Mouse (Mus musculus) heart, adult 9 months (tissue): ENCODE data around the gene Wwox.

Experiments
- DNase-seq, 2 experiments: peaks; one replicate each; pipeline ENCODE4 v3.0.0; 2022; ENCODE audit warnings: low spot score in 2 of 2

The Wwox gene

DNA sequence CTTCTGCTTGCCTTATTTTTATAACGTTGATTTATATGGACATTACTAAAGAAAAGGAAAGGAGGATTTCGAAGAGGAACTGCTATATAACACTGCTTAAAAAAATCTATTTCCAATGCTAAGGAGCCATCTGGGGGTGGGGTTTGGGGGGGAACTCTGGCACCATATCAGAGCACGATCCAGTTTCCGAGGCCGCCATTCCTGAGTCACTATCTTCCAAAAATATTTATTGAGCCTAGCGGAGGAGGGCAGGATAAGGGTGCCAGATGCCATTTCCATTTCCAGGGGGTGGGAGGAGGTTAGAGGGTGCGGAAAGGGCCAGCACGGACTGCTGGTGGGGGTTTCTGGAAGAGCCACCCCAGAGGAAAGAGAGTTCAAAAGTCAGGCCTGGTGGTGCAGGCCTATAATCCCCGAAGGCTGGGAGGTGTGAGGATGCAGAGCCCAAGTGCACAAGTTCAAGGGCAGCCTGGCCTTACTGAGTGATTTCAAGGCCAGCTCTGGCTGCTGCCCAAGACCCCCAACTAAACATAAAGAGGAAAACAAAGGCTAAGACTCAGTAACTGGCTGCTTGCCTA, 658.6 kb downstream of the Wwox start:
- DNase-seq: no peak

- no peak for DNase-seq
These were observed 669.9 kb downstream of the Wwox start for GRCm38 (mm10) chr8:115109309-115109708.

DNA sequence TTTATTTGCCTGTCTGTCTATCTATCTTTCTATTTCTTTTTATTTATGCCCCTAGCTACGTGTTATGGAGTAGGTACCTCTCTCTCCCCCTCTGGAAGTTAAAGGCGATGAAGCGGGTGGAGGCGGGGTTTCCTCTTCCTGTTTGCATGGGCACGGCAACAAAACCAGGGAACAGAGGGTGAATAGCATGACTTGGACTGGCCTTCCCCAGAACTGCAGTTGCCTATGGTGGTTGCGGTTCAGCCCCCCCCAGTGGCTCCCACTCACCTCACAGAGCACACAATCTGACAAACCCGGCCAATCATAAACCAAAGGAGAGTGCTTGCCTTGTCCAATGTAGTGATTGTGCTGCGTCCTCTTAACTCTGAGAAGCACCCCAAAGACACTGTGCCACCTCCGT, 671.0 kb downstream of the Wwox start:
- peak; percentile 4 to 5 for DNase-seq

- DNase-seq: no peak
These were observed 672.6 kb downstream of the Wwox start for GRCm38 (mm10) chr8:115112062-115112461.

- DNase-seq: no peak
These were observed 675.0 kb downstream of the Wwox start for GRCm38 (mm10) chr8:115114498-115114897.

DNA sequence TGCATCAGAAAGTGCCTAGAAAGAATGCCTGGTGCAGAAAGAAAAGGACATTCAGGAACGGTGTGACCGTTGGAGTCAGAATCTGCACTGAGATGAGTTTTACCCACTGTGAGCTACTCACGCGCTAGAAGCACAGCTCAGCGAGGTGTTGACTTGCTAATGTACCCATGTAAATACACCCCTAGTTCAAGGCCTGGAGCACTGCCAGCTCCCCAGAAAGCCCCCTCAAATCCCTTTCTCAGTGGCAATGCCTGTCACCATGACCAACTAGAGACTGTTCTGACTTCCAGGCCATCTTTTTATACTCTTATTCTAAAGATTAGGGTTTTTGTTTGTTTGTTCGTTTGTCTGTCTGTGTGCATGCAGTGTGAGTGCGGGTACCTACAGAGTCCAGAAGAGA, 686.6 kb downstream of the Wwox start:
- DNase-seq: no peak

DNA sequence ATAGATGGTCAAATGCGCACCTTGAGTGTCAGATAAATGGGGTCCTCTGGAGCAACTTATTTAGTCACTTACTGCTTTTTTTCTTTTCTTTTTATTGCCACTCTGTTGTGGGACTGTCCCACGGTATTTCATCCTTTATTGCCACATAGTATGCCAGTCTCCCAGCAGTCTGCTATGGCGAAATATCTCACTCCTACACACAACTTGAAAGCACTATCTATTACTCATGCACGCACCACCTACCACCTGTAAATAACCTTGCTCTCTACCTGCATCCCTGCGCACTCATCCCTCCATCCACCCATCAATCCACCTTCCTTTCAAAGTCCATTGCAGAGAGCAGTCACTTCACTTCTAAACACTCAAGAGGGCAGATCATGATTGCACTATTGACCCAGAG, 687.2 kb downstream of the Wwox start:
- DNase-seq: no peak

GRCm38 (mm10) chr8:115129307-115129706, 689.9 kb downstream of the Wwox start:
- no peak for DNase-seq

GRCm38 (mm10) chr8:115133119-115133518, 693.7 kb downstream of the Wwox start:
- no peak for DNase-seq

DNA sequence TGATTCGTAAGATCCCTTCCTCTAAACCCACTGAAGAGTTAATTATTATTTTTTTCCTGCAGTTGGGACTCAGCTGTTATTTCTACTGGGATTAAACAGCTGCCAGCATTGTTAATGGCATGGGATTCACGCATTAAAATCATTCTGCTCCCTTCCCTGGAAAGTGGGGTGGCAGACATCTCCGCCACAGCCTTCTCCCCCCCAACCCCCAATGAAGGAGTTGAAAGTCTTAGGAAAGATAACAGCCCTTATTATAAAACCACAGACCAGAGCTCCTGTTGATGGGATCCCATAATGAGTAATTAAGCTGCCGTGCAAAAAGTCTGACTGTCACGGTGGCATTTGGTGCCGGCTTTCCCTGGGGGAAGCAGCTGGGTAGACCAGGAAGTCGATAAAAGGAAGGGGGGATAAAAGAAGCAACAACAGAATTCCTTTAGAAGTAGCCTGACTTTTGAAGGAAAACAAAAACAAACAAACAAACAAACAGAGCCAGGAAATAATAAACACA, 694.3 kb downstream of the Wwox start:
- DNase-seq: no peak

DNA sequence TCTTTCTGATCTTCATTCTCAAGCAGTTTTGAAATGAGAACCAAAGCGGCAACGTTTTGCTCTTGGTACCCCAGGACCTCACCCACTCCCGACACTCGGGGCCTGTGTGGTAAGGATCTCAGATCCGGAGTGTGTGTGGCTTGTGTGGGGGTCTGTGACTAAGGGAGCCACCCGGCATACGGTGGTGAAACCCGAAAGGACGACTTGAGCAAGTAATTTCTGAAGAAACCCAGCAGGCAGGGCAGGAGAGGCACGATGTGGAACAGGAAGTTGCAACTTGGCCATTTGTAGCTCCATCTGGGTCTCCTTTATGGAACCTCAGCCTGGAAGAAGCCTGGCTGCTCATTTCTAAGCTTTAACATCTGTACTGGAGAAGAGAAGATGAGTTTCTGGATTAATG, 697.4 kb downstream of the Wwox start:
- no peak for DNase-seq

- no peak for DNase-seq
These were observed 702.2 kb downstream of the Wwox start for GRCm38 (mm10) chr8:115141614-115142013.

GRCm38 (mm10) chr8:115143530-115144320, 704.3 kb downstream of the Wwox start:
- DNase-seq: no peak

DNA sequence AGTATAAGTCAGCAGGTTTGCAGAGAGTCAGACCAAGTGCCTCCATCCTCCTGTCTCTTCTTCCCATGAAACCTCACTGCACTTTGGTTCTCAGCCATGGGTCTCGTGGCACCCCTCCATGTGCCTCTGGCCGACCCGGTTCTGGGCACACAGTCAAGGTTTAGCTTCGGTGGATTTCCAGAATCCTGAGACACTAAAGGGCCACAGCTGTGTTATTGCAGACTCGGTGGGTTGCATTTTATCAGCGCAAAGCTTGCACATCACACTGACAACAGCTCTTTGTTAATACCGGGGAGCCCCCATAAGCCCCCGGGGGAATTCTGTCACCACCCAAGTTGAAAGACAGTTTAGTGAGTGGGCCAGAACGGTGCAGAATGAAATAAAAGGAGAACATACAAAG, 707.6 kb downstream of the Wwox start:
- peak; percentile 9 to 36 for DNase-seq

DNA sequence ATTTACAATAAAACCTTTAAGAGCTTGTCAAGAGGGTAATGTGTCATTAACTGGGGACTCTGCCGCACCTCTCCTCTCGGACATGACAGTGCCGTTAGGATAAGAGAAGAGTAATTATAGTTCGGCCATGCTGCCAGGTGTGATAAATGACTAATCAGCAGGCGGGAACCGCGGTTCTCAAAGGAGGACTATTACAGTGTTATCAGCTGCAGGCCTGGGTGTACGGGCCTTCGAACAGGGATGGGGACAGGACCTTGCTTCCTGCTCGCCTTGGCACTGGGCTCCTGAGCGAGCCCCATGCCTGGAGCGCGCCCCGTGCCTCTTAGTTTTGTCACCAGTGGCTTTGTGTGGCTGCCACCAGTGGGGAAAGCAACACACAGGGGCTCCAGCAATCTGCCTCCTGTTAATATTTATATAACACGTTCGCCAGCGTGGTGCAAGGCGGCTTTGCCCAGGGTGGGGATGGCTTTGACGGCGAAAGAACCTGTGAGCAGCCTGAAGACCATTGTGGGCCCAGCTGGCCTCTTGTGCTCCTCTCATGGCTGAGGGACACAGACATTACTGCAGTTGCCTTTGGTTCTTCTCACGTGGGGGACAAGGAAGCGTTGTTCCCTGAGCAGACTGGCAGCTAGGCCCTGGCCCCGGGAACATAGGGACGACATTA, 711.1 kb downstream of the Wwox start:
- DNase-seq: no peak

- no peak for DNase-seq
These were observed 712.0 kb downstream of the Wwox start for GRCm38 (mm10) chr8:115151416-115151815.

DNA sequence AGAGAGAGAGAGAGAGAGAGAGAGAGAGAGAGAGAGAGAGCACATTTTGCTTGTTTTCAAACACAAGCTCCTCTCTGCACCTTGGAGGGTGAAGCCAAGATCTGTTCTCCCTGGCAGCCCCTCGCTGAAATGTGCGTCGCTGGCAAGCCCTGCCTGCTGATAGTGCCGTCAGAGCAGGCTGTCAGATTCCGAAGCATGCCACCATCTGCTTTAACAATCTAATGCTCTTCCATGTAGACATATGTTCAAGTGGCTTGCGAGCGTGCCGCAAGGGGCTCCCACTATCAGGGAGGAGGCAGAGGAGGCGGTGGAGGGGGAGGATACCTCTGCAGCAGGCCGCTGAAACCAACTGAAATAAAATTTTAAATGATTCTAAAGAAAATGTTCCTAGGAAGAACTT, 714.6 kb downstream of the Wwox start:
- no peak for DNase-seq

GRCm38 (mm10) chr8:115156142-115156541, 716.7 kb downstream of the Wwox start:
- DNase-seq: peak; percentile 40 to 43

DNA sequence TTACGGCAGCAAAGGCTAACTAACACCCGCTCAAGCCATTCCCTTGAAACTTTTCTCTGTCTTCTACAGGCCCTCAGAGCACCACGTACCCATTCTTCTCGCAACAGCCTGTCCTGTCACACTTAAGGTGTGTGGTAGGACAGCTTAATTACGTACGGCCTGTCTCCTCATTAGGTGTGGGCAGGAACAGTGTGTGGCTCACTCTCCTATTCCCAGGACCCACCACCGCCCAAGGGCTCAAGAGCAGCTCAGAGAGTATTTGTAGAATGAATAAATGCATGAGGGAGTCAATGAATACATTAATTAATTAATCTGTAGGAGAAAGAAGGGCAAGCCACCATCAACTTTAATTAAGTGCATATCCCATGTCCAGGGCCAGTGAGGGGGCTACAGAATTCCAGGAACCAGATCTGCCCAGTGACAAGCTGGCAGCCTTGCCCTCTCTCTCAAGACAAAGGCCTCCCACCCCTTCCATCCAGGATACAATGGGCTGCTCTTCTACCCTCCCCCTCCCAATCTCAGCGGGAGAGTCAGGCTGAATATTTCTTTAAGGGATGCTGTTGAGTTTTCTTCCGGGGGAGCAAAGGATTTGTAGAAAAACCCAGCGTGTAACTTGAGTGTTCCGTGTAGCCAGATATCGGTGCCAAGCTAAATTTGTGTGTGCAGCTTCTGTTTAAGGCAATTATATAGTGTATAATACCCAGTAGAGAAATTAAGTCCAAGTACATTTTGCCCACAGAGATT, 718.7 kb downstream of the Wwox start:
- DNase-seq: no peak

DNA sequence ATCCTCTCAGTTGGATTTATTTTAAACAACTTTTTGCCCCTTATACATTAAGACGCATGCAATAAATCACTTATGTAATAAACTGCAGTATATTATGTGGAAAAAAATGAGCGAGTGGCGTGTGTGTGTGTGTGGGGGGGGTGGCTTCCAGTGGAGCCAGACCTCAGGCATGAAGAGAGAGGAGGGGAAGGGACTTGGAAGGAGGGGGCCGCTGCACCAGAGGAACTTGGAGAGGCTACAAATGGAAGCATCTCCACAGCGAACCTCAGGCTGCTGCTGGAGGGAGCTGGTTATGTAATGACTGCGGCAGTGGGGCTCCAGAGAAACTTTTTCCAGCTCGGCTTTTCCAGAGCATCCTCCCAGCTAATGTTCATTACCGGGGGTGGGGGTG, 719.3 kb downstream of the Wwox start:
- DNase-seq: peak in 1 of 2 experiments; percentile 34

DNA sequence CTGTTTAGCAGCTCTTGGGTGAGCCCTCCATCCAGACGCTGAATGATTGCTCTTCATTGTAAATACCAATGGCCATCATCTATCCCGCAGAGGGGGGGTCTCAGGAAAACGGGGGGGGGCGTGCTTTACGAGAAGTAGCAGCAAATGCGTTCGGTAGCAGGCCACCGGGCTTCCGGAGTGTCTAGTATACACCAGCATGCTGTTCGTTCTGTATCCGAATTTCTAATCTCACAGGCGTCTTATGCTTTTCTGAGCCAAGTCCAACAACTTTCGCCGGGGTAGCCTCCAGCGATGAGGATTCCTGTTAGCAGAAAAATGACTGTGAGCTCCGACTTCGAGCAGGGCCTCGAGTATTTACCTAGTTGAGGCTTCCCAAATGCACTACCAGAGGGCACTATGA, 719.8 kb downstream of the Wwox start:
- peak; percentile 38 to 39 for DNase-seq

GRCm38 (mm10) chr8:115159711-115160374, 720.4 kb downstream of the Wwox start:
- DNase-seq: peak; percentile 43 to 56
